Mouse (Mus musculus) lung, embryonic 16.5 days (tissue): ENCODE measurements around the gene Xpo6. TPM values are rescaled to one million over a fixed set of nuclear protein-coding genes. Genes with fewer than 3 reads are reported as not detected.

Experiments used
- ATAC-seq: fragments of 200-750 bp; cut with Nextera tagmentation; 2 replicates; pipeline ENCODE4 v1.8.0; 2017; ENCODE audit warnings: low read depth, mild to moderate bottlenecking, moderate library complexity
- H3K27ac ChIP-seq: fragments of 300-500 bp; sonication (generic); 2 replicates; pipeline ENCODE4 v1.5.1; 2014; ENCODE audit warnings: mild to moderate bottlenecking, control low read depth, low read length
- H3K27me3 ChIP-seq: fragments of 300-500 bp; sonication (generic); 2 replicates; pipeline ENCODE4 v1.6.1; 2014; ENCODE audit warnings: low read depth, low read length, mixed read lengths; ENCODE audit not compliant: control insufficient read depth, insufficient read depth
- H3K36me3 ChIP-seq: fragments of 300-500 bp; sonication (generic); 2 replicates; pipeline ENCODE4 v1.6.1; 2014; ENCODE audit warnings: low read length; ENCODE audit not compliant: control insufficient read depth, insufficient read depth
- H3K4me1 ChIP-seq: fragments of 300-500 bp; sonication (generic); replicated peaks from 2 replicates; pipeline ENCODE4 v1.6.1; 2014; ENCODE audit warnings: low read length, mixed read lengths; ENCODE audit not compliant: control insufficient read depth, insufficient read depth
- H3K4me2 ChIP-seq: fragments of 300-500 bp; sonication (generic); 2 replicates; pipeline ENCODE4 v1.6.1; 2014; ENCODE audit warnings: low read depth, low read length, control low read depth
- H3K4me3 ChIP-seq: fragments of 300-500 bp; sonication (generic); 2 replicates; pipeline ENCODE4 v1.5.1; 2014; ENCODE audit warnings: mild to moderate bottlenecking, low read length, control low read depth
- H3K9ac ChIP-seq: fragments of 300-500 bp; sonication (generic); 2 replicates; pipeline ENCODE4 v1.6.1; 2014; ENCODE audit warnings: low read length, control low read depth
- H3K9me3 ChIP-seq: fragments of 300-500 bp; sonication (generic); 2 replicates; pipeline ENCODE4 v1.6.1; 2016; ENCODE audit warnings: low read length; ENCODE audit not compliant: control insufficient read depth
- WGBS: fragments of 180-500 bp; shearing (Covaris S2); extraction: QIAGEN DNeasy Blood & Tissue Kit; methylation state at CpG from one replicate; pipeline ENCODE4 v1.1.7; 2014; 5-methylcytosine and 5-hydroxymethylcytosine counted together
- polyA plus RNA-seq: library from polyadenylated mRNA; unstranded; fragments of >200 nt; fragmentation: Nextera tagmentation; extraction: Ambion mirVana; gene quantifications from 2 replicates; pipeline ENCODE4 v1.2.1, GENCODE M21; 2015

The Xpo6 gene
- polyA plus RNA-seq, 1 experiment from 2014 or later: 32.3 TPM

DNA sequence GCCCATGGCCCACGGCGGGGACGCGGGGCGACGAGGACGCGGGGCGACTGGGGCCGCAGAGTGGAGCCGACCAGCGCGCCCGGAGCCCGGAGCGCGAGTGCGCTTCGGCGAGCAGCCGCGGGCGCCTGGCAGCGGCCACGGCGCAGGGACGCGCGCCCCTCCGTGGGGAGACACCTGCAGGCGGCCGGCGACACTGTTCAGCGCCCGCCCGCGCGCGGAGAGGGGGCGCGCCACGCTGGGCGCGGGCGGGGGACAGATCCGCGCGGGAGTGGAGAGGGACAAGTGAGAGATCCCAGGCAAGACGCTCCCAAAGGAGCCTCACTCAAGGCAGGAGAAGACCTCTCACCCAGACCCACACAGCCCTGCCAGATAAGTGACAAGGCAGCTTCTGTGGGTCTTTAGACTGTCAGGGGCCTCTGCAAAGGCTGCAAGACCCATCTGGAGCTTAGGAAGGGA, 118.0 kb downstream of the Xpo6 start, which contains the start of gene Gsg1l:
Gene Gsg1l, minus strand, starts transcription at position 126 of the 456 bp plus-strand sequence.
- peak; percentile 23; the same call in 1 of the 2 replicates for ATAC-seq

DNA sequence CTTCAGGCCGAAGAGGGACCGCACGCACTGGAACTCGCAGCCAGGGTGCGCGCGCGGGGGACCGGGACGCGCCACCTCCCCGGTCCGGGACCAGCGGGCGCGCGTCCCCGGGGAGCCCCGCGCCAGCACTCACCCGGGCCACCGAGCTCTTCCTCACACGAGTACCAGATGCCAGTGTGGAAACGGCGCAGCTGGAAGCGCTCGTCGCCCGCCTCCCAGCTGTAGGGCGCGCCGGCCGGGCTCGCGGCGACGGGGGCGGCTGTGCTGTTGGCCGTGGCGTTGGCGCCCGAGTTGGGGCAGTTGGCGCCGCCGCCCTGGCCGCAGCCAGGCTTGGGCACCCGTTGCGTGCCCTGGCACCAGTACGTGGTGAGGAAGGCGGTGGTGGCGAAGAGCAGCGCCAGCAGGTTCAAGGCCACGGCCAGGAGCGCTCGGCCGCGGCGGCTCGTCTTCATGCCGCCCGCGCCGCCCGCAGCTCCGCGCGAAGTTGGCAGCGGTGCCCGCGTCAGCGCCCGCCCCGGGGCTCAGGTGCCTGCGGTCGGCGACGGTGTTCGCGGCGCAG, 118.5 kb downstream of the Xpo6 start:
- under 1% methylated on average over 61 of the region's 80 CpGs for WGBS
- H3K9me3 ChIP-seq: no peaks in the 10 kb centered on the region
- no peak overlapping the region for H3K27ac ChIP-seq
- no peaks in the 10 kb centered on the region for H3K36me3 ChIP-seq
- H3K4me3 ChIP-seq: peak overlapping the region; percentile 59
- ATAC-seq: peak; percentile 21; the same call in 1 of the 2 replicates
- H3K4me2 ChIP-seq: peak overlapping the region; percentile 91
- H3K9ac ChIP-seq: peak overlapping the region; percentile 57
- H3K4me1 ChIP-seq: peaks cover 20% of the 10 kb centered on the region
- peaks cover 43% of the 10 kb centered on the region for H3K27me3 ChIP-seq

More for the DNA sequence above, 118.0 kb downstream of the Xpo6 start, which contains the start of gene Gsg1l:
- peaks cover 21% of the 10 kb centered on the region for H3K4me1 ChIP-seq
- peak within 1 kb of the TSS; percentile 57 for H3K9ac ChIP-seq
- no peaks in the 10 kb centered on the region for H3K36me3 ChIP-seq
- under 1% methylated on average over 44 of the region's 49 CpGs for WGBS
- no peak within 1 kb of the TSS for H3K27ac ChIP-seq
- H3K4me3 ChIP-seq: peak within 1 kb of the TSS; percentile 59
- H3K9me3 ChIP-seq: no peaks in the 10 kb centered on the region
- H3K27me3 ChIP-seq: peaks cover 43% of the 10 kb centered on the region
- H3K4me2 ChIP-seq: peak within 1 kb of the TSS; percentile 91

DNA sequence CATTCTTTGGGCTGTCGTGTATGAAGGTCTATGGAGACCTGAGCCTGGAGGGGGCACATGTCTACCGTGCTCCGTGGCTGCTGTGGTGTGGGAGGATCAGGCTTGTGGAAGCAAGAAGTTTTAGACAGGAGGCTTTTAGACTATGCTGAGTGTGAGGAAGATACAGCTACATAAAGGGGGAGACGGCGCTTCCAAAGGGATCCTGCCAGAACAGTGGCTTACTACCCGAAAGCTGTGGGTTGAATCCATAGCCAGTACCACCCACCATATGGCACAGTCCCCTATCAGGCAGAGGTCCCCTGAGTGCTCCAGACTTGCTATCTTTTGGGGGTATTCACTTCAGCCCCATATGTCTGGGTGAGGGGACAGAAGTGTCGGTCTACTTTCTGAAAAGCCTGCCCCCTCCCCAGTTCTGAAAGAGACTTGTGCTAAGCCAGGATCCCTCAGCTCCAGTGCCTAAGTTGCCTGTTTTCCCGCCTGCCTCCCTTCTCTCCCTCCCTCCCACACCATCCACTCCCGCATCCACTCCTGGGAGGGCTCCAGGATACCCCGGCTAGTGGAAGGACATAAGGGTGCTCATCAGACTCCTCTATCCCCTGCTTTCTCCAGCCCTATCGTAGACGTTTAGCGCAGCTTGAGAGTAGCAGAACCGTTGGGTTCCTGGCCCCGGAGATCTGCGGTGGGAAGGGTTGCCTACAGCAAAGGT, 119.2 kb downstream of the Xpo6 start:
- peak; percentile 12; the same call in 1 of the 2 replicates for ATAC-seq
- 21% methylated on average over 16 of the region's 16 CpGs for WGBS
- peak overlapping the region; percentile 59 for H3K4me3 ChIP-seq
- no peak overlapping the region for H3K27ac ChIP-seq
- peak overlapping the region; percentile 91 for H3K4me2 ChIP-seq
- peaks cover 43% of the 10 kb centered on the region for H3K27me3 ChIP-seq
- H3K9me3 ChIP-seq: no peaks in the 10 kb centered on the region
- H3K9ac ChIP-seq: peak overlapping the region; percentile 57
- H3K36me3 ChIP-seq: no peaks in the 10 kb centered on the region
- peaks cover 14% of the 10 kb centered on the region for H3K4me1 ChIP-seq

DNA sequence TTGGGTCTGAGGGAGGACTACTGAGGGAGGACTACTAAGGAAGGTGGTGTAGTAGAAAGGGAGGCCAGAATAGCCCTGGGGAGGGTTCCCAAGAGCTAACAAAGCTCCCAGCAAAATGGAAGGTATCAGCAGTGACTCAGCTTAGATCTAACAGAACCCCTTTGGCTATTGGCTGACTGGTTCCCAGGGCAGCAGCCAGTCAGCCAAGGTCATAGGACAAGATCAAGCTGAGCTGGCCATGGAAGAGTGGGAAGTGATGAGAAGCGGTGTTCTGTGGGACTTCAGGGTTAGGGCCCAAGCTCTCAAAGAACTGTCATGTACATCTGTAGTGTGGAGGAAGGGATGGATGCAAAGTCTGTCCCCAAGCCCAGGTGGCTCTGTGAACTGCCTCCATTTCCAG, 123.4 kb downstream of the Xpo6 start:
- Histone ChIP-seq H3K9me3 (no peaks in the 10 kb centered on the region), H3K4me2 (no peak overlapping the region), H3K27ac (no peak overlapping the region), H3K4me3 (no peak overlapping the region), H3K9ac (no peak overlapping the region), H3K4me1 (0 out of 2 replicates have a peak, but pooled peaks cover 3% of the 10 kb centered on the region), H3K27me3 (peaks cover 18% of the 10 kb centered on the region), H3K36me3 (no peaks in the 10 kb centered on the region)
- ATAC-seq: no peak
- WGBS: 89% methylated on average over 1 of the region's 1 CpGs

GRCm38 (mm10) chr7:126075058-126075457, 125.2 kb downstream of the Xpo6 start:
- H3K27ac ChIP-seq: no peak overlapping the region
- no peaks in the 10 kb centered on the region for H3K9me3 ChIP-seq
- 0 out of 2 replicates have a peak, but pooled peaks have one; percentile 12 for ATAC-seq
- H3K27me3 ChIP-seq: no peaks in the 10 kb centered on the region; the same call in 1 of the 2 replicates
- H3K4me3 ChIP-seq: no peak overlapping the region
- WGBS: 42% methylated on average over 9 of the region's 9 CpGs
- H3K9ac ChIP-seq: no peak overlapping the region
- no peaks in the 10 kb centered on the region for H3K36me3 ChIP-seq
- H3K4me1 ChIP-seq: no peaks in the 10 kb centered on the region
- H3K4me2 ChIP-seq: no peak overlapping the region

DNA sequence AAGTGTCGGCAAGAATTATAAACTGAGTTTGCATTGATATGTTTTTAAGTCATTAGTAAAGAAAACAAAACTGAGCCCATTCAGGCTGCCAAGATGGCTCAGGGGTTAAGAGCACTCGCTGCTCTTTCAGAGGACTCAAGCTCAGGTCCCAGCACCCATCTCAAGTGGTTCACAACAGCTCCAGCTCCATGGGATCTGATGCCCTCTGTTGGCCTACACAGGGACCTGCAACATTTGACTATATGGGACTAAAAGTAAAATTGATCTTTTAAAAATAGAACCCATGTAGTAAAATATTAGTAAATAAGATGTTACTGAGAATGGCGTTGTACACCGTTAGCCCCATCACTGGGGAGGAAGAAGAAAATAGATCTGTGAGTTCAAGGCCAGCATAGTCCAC, 130.0 kb downstream of the Xpo6 start:
- Histone ChIP-seq H3K9ac (no peak overlapping the region), H3K27me3 (no peaks in the 10 kb centered on the region), H3K9me3 (no peaks in the 10 kb centered on the region), H3K36me3 (no peaks in the 10 kb centered on the region), H3K4me3 (no peak overlapping the region), H3K4me2 (no peak overlapping the region), H3K4me1 (peaks cover 6% of the 10 kb centered on the region; the same call in 1 of the 2 replicates), H3K27ac (no peak overlapping the region)
- no peak for ATAC-seq
- WGBS: 79% methylated on average over 4 of the region's 4 CpGs

DNA sequence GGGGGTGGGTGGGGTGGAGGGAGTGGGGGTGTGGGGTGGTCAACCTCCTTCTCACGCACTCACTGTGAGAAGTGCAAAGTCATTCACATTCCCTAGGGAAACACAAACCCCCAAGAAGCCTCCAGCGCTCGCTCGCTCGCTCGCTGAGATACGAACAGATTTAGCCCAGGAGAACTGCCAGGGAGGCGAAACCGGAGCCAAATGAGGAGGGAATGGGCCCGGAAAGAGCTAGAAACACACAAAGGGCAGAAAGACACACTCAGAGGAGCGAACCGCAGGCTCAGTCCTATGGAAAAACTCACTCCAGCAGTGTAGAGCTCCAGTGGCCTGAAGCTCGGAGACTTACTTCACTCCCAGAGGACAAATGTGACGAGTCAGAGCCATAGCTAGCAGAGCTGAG, 133.5 kb downstream of the Xpo6 start:
- no peaks in the 10 kb centered on the region for H3K36me3 ChIP-seq

DNA sequence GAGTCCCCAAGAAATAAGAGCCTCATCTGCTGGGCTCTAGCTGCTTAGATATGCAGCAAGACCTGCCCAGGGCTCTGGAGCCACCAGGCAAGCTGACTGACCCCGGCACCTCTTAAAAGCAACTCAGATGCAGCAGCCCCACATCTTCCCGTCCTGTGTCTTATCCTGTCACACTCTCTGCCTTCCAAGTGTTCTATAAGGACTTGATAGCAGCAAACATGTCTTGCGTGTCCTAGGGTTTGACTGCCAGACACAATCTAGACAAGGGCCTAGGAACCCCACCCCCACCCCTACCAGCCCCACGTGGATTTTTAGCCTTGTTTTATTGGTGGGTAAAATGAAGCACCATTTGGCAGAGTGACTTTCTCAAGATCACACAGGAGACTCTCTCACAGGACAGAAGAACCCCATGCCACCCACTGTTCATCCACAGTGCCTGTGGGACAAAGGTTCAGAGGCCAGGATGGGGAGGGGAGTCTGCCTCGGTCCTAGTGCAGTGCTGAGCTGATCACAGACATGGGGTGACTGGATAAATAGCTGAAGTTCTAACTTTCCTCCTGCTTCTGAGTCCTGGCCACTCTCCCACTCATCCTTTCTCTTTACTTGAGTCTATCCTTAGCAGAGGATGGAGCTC, 134.9 kb downstream of the Xpo6 start:
- H3K27me3 ChIP-seq: no peaks in the 10 kb centered on the region
- H3K27ac ChIP-seq: peak overlapping the region; percentile 51
- H3K4me2 ChIP-seq: no peak overlapping the region
- peak; percentile 86 for ATAC-seq
- H3K9ac ChIP-seq: no peak overlapping the region
- H3K4me1 ChIP-seq: peaks cover 6% of the 10 kb centered on the region; the same call in 1 of the 2 replicates
- WGBS: 42% methylated on average over 5 of the region's 5 CpGs
- H3K9me3 ChIP-seq: no peaks in the 10 kb centered on the region
- no peak overlapping the region for H3K4me3 ChIP-seq
- H3K36me3 ChIP-seq: no peaks in the 10 kb centered on the region

More for the DNA sequence above, 133.5 kb downstream of the Xpo6 start:
- 29% methylated on average over 14 of the region's 14 CpGs for WGBS
- Histone ChIP-seq H3K4me3 (no peak overlapping the region), H3K27ac (peak overlapping the region; percentile 65), H3K27me3 (no peaks in the 10 kb centered on the region), H3K9ac (no peak overlapping the region), H3K4me1 (peaks cover 6% of the 10 kb centered on the region; the same call in 1 of the 2 replicates), H3K4me2 (no peak overlapping the region), H3K9me3 (no peaks in the 10 kb centered on the region)
- peak; percentile 69; the same call in 1 of the 2 replicates for ATAC-seq

DNA sequence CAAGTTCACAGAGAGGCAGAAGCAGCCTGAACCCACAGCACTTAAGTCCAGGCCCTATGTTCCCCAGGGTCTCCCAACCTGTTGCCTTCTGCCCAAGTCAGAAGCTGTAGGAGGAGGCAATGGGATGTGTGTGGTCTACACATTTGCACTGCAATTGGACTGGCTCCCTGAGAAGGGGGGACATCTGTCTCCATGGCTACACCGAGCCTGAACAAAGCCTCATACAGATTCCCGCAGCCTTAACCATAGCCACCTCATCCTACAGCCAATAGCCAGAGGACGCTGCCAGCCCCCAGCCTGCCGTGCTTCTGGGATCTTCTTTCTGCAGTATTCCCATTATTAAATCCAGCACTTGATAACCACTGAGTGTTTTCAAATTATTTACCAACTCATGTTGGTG, 138.1 kb downstream of the Xpo6 start:
- Histone ChIP-seq H3K4me2 (no peak overlapping the region), H3K9me3 (no peaks in the 10 kb centered on the region), H3K27ac (no peak overlapping the region), H3K27me3 (no peaks in the 10 kb centered on the region), H3K36me3 (no peaks in the 10 kb centered on the region), H3K4me1 (peaks cover 14% of the 10 kb centered on the region), H3K4me3 (no peak overlapping the region), H3K9ac (no peak overlapping the region)
- no peak for ATAC-seq
- 66% methylated on average over 4 of the region's 4 CpGs for WGBS
